Mouse (Mus musculus) CD4-positive, CD25-positive, alpha-beta regulatory T cell, adult 4 months (primary cell): ENCODE measurements at regions not wholly inside any gene's neighbourhood (a gene's known extent, or its start where the extent isn't known, plus 50 kb on each side); places are given as distances from the start of the nearest gene placed in this dataset.

Source experiments
- ATAC-seq: one replicate; pipeline ENCODE4 v1.8.0; 2017

DNA sequence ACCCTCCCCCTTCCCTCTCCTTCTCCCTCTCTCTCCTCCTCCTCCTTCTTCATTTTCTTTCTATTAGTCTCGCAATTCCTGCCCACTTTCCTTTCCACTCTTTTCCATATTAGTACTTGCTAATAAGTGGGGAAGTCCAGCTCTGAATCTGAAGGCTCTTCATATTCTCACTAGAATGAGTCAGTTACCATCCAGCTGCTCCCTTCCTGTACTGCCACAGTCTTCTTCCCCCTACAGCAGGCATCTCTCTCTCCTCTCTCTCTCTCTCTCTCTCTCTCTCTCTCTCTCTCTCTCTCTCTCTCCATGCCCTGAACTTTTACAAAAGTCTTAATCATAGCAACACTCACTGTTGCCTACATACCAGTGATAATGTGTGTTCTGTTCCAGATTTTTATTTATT lies 226.6 kb upstream of the Pter start:
- ATAC-seq, result no peak

DNA sequence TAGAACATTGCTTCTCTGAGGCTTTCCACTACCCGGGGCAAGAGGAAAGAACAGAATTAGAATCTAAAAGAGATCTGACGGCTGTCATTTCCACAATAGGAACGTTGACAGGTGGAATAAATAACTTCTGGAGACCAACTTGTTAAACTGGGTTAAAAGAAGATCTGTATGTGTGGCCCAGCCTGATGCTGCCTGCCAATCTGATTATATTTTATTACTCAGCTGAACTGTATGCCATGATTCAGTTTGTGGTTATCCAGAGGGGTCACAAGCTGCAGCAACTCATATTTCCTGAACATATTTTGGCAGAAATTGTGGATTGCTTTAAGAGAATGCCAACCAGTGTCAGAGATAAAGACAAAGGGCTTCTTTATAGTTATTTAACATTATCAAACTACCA lies 224.5 kb upstream of the Pter start:
- no peak for ATAC-seq

DNA sequence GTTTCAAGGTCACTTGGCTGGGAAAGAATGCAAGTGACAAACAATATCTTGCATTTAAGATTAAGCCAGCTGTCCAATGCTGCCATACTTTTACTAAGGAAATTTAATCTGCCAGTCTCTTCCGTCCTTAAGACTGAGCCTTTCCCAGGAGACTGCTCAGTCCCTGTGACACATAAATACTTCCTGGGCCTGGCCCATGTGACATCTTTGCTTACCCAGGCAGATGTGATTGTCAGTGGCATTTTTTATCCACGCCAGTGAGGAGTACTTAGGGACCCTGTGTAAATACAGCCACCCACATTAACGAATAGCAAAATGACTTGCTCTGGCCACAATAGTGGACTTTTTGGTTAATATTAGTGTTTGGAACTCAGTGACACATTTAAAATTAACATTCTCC lies 216.3 kb upstream of the Pter start:
- ATAC-seq, result no peak

DNA sequence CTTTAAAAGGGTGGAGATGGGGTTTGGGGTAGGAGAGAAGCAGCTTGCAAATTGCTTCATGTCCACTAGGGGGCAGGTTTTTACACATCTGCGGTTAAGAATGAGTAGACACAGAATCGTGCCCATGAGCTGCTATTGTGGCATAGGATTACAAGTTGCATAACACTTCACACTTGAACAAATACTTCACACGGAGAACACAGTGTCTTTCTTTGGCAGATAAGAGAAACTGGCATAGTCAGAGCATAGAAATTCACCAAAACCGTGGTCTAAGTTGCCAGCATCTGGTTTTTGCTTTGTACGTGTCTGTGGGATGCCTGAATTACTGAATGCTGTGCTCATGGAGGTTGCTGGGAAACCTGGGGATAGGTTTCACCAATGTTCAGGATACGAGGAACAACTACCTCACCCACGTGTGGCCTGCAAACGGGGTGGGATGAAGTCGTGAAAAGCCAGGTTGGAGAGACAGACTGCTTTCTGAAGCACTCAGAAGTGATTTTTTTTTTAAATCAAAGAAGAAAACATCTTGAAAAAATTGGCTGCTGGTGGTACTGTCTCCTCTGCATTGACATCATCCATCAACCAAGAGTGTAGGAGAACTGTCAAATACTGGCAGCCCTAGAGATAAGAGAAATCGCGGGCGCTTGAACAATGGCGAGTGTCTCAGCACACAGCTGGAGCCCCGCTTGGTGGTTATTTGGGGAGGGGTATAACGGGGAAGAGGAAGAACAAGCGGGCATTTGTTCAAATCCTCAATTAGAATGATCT lies 214.5 kb upstream of the Pter start:
- peak; percentile 53 for ATAC-seq

DNA sequence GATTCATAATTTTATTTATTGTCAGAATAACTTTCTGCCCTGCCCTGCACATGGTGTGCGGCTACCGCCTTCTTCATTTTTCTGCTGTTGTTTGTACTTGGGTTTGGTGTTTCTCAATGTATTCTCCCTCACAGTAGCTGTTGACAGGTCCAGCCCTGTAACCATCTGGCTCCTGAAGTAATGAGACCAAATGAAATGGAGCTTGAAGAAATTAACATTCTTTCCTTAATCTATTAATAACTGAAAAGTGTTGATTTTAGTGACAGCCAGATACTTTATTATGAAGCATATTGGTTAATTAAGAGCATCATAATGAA lies 214.0 kb upstream of the Pter start:
- no peak for ATAC-seq

DNA sequence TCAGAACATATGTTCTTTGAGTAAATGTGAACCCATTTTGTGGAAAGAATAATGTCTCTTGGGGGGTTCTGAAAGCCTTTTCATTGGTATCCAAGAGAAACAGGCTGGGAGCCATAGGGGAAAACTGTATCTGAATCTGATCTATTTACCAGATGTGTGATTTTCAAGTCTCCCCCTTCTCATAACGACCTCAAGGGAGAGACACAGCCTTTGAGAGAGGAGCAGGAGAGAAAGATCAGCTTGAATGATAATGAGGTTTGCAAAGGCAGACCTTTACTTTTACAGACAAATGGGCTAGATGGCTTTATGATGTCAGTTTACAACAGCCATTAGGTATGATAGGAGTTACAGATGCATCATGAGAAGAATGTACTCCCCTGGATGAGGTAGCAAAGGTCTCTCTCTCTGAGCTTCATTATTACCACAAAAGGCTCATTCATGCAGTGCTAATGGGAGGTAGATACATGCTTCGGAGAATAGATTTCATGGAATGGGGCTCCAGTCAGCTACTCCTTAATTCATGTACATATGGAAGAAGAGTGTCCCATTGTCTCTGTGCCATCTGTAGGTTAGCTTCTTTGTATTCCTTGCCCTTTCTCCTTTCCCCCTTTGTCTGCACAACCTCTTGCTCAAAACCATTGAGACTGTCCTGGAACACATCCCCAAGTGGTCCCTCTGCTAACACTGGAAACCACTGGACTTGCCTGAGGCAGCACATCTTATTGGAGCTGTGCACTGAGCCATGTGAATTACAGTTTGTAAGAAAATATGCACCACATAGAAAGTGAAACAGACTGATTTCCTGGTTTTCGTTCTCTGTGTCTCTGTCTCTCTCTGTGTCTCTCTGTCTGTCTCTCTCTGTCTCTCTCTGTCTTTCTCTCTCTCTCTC lies 207.5 kb upstream of the Pter start:
- no peak for ATAC-seq

DNA sequence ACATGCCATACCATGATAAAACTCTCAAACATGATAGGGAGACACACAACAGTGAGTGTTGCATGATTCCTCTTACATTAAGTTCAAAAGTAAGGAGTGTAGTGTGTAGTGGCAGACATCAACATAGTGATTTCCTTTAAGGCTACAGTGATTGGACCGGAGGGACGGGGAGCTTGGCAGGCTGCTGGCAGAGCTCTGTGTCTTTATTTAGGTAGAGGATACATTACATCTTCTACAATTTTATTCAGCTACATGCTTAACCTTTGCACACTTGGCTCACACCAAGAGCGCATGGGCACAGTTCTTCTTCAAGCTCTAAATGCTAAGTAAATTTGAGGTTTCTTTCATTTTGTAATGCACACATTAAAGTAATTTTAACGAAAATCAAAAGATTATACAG lies 194.6 kb upstream of the Pter start:
- no peak for ATAC-seq

DNA sequence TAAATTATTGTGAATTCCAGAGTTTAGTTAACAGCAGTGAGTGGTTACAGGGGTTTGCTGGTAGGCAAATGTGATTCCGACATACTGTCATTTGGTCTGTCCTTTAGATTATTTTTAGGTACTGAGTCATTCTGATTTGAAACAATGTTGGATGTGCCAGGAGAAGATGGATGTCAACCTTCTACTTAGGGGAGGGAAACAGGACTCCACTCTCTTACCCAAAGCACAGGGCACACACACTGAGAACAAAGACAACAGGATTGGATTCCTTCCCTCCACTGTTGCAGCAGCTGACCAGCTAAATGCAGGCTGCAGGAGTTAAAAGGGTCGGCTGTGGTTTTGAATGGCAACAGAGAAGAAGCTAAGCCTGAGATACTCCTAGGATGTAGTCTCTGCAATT lies 186.7 kb upstream of the Pter start:
- no peak for ATAC-seq

DNA sequence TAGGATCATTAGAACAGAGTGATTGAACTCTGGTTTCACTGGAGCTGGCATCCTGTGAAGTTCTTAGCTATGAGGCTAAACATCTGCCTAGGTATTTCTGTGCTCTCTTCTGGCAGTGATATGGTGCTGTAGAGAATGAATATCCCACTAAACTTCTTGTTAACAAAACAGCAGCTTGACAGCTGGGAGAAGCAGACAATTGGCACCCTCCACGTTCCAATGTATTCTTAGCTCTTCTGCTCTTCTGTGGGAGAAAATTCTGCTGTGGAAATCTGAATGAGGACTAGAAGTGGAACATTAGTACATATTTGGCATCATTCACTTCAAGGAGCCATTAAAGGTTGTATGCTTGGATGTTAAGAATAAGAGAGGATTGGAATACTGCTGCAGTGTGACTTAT lies 177.0 kb upstream of the Pter start:
- no peak for ATAC-seq

DNA sequence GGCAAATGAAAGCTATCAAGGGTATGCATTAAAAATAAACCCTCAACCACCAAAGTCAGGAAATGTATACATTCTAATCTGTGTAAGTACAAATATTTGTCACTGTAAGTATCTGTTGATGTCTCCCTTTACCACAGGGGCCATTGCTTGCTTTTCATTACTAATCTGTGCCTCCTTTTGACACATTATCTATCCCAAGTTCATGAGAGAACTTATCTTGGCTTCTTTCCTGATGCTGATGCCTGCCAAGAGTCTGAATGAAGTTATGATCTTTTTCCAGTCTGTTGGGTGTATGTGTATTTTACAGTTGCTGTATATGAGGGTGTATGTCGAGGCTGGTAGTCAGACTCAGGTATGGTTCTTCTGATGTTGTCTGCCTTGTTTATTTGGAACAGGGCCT lies 165.0 kb upstream of the Pter start:
- ATAC-seq, result no peak

DNA sequence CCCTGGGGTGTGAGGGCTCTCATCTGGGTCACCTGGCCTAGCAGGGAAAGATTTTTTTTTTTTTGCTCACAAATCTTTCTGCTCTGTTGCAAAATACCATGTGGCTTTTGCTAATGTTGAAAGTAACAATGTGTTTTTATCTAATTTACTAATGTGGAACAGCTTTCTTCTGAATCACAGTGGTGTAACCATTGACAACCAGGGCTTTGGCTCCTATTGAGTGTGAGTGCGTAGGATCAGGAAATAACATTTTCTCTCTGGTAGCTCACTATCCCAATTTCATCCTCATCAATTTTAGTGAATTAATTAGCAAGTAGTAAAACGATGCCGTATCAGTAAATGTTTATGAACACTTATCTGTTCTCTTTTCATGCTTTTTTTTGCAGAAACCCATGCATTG lies 163.9 kb upstream of the Pter start:
- no peak for ATAC-seq

DNA sequence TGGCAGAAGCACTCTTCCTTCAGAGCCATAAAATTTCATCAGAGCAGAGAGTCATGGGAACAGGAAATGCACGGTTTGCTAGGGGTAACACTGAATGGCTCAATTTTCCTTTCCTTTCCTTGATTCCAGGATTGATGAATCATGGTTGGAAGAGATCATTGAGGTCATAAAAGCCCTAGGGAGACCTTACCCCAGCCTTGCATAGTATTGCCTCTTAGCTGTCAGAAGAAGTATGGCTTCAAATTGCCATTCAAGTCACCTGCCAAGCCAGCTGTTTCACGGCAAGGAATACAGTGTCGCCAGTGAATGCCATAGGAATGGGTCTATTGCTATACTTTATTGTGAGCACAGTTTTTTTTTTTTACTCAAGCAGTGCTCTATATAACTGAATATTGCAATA lies 162.4 kb upstream of the Pter start:
- no peak for ATAC-seq

DNA sequence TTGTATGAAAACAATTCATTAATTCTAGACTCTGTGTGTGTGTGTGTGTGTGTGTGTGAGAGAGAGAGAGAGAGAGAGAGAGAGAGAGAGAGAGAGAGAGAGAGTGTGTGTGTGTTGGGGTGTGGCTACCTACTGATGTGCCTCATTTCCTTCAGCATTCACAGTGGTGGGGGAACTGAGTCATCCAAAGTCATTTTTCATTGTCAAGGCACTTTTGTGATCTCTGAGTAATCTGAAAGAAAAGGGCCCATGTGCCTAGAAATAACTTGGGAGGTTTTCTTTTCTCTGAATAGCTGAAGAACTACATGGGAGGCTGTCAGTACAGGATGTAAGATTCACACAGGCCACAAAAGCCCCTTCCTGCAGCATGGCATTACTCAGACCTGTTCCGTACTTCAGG lies 159.3 kb upstream of the Pter start:
- ATAC-seq, result no peak

DNA sequence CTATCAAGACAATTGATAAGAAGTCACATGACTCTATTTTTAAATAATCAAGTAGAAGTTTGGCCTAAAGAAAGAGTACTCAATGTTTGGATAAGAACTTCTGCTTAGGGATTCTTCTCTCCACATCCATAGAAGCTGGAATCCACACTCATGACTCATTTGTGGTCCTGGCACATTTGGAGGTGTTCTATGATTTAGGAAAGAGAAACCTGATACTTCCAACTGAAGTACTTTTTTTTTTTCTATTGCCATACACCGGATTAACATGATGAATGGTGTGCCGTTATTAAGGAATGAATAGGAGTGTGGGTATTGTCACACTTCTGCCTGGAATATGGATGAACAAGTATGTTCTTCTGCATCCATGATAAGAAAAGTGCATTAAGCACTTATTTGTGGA lies 158.5 kb upstream of the Pter start:
- ATAC-seq, result no peak

DNA sequence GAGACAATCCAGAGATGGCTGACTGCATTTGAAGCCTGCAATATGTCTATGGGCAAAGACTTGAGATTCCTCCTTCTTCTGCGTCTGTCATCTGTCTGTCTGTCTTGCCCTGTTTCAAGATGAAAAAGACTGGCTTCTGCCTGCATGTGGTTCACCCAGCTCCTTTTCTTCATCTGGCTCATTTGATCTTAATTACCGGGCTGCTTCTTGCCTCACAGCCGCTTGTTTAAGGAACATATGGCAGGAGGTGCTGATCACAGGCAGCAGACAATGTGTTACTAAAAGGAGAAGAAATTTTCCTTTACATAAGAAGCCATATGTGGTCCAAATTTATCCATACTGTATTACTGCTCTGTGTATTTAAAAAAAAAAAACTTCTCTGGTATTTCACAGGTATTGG lies 147.0 kb upstream of the Pter start:
- no peak for ATAC-seq

DNA sequence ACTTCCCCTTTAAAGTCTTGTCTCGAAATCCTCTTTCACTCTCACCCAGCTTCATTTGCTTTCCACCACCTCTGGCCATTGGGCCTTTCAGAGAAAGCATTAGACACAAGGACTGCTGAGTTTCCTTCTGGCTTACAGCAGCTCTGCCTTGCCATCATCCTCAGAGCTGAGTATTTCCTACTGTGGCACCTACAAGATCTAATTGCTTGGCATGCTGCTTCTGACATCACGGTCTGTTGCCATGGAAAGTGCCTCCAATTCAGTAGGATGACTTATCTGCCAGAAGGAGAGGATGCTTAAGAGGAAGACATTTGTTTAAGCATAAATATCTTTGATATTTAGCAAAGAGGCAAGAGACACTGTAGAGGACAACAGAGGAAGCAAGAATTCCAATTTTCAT lies 146.1 kb upstream of the Pter start:
- no peak for ATAC-seq

DNA sequence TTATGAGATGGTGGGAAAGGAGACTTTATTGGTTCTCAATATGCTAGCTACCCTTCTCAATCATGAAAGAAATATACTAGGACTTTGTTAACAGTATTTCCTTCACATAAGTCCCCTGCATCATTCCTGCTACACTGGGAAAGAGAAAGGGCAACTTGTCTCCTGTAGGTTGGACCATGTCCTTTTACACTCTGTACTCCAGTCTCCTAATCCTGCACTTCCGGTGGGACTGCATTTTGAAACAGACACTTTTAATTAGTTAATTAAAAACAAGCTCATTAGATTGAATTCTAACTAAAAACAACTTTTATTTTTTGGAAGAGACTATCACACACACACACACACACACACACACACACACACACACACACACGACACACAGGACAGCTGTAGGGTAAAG lies 131.2 kb upstream of the Pter start:
- ATAC-seq, result no peak

DNA sequence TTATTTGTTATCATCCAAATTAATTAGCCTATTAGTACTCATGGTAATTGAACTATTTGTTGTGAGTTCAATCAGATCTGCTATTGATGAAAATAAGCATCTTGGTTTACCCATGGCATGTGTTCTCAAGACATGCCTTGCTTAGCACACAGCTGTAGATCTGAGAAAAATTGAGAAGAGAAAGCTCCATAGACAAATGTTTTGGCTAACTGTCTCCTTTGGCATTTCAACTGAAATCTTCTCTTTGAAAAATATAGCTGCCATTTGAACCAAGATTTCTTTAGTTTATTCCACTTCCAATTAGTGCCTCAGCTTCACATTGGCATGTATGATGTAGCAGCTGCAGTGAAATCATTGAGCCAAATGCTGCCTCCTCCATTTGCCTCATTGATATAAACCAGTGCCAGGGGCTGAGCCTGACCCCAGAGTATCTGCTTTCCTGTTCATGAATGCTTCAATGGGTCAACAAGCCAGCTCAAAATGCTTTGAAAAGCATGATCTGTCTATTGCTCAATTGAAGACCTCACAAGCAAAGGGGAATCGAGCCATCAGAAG lies 126.1 kb upstream of the Pter start:
- no peak for ATAC-seq

DNA sequence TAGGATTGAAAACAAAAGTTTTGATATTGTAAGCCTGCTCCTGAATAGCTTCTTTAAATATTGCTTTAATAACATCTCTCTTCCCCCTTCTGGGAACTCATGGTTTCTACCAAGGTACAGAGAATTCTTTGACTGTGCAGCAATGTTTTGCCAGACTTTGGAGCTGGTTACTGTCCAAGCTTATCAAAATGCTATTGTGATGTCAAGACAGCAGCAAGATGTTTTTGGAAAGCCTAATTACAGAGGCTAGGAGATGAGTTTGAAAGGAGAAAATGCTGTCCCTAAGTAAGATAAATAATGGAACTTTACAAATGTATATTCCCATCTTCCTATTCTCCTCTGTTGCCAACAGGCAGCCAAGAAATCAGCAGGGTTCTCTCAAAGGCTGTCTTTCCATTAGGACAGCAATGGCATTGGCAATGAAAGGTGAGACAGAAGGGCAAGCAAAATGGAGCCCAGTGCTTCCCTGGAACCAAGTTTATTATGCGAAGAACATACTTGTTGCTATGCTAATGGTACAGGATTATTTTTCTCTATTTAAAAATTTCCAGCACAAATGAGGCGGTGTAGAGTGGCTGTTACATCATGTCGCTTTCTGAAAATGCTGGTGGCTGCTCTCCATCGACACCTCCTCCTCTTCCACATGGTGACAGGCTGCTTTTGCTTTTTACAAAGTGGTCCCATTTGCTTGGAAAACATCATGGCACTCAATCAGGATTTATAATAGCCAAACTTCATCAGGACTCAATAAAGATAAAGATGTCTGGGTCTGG lies 124.5 kb upstream of the Pter start:
- no peak for ATAC-seq

DNA sequence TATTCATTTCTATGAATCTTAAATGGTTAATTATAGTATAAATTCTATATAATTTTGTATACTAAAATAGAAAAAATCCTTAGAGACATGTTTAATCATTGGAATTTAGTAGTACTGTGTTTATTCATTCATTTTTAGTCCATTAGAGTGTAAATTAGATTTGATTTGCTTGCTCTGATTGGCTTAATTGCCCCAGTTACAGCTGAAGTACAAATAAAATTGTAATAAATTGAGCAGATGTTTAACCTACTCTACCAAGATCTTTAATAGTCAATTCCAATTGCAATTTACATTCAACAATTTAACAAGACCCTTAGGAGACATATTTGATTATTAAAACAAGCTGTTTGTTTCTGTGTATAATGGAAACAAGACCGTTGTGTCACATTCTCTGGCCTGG lies 121.2 kb upstream of the Pter start:
- ATAC-seq, result no peak

DNA sequence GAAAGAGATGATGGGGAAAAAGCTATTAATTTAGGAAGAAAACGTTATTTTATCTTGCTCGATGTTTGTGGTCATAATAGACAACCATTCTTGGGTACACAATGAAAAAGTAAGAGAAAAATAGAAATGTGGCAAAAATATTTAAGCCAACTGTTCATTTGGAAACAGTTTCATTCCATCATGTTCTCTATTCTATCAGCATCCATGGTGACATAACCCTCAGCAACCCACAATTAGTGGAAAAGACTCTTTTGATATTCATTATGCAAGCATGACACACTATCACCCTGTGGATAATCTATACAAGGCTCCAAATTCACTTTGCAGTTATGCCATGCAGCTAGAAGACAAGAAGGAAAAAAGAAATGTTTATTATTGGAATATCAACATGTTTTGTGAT lies 118.7 kb upstream of the Pter start:
- ATAC-seq, result no peak

DNA sequence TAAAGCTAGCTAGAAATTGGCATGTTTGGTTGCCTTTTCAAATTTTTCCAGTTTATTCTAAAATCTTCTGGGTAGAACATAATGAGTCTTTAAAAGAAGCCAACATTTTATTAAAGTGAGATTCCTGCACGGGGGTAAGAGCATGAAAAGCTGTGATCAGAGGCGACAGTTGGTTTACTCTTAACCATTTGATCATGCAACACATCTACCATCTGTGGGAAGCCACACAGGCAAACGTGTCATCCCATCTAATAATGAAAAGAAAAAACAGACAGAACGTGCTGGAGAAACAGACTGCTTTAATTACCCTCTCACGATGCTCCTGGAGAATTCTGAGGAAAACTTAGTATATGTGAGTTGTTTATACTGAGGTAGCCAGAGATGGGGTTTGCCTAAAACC lies 115.4 kb upstream of the Pter start:
- no peak for ATAC-seq

DNA sequence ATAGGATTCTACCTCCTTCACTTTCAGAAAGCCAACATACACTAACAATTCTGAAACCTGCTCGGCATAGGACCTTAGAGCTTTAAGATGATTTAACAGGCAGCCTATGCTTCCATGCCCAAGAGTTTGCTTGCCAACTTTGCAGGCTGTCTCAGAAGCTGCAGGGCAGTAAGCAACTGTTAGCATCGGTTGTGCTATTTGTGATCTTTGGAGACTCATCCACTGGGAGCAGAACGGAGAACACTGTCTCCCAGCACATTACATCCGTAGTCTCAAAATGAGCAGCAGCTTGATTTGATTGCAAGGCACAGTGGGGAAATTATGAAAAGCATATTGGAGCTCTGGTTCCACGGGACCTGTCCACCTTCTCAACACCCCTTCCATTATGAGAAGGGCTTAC lies 108.5 kb upstream of the Pter start:
- ATAC-seq, result no peak

DNA sequence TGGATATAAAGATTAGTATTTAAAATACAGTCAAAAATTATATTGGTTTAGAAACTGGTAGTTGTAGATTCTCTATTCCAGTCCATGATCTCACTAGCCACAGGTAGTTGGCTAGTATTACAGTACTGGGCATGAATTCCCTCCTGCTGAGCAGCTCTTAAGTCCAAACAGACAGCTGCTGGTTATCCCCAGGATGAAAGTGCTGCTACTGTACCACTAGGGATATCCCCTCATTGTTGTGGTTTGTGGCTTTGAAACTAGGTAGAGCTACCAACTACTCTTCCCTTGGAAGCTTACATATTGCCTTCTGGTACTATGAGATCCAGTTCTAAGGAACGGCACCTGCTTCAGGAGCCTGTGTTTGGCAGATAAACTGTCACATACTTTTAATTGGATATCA lies 97.9 kb upstream of the Pter start:
- no peak for ATAC-seq
